Mouse (Mus musculus) neutrophil, adult 65 days (primary cell): ENCODE data around the gene Eci1. TPM values are rescaled to one million over a fixed set of nuclear protein-coding genes. Genes with fewer than 3 reads are reported as not detected.

Experiments
- total RNA-seq: library from RNA; stranded (reverse); gene quantifications from 2 replicates; pipeline ENCODE4 v1.2.4, GENCODE M21; 2023

Eci1 gene
- total RNA-seq = 9.7 and 10.9 TPM in 2 replicates

DNA sequence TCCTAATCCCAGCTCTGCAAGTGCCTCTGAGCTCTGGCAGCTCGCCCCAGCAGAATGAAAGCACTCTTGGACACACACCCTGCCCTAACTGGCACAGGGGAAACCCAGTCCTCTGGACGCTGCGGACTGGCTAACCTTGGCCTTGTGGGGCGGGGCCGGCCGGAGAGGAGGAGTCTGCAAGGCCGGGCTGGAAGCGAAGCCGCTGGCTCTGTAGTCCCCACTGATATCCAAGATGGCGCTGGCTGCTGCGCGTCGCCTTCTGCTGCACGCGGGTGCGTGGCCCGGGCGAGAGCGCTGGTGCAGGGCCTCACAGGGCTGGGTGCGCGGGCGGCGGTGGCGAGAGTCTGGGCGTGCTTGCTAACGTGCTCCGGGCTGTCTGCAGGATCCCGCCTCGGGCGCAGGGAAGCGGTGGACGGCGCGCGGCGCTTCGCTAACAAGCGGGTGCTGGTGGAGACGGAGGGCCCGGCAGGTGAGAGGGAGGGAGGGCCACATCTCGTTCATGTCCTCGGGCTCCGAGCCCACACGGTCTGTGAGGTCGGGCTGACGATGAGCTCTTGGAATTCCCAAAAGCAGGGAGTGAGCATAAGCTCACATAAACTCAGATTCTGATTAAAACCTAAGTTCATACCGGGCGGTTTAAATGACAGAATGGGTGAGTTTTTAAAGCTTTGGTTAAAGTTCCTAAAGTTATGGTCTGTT is at the start of gene Eci1:
Gene Eci1 (plus strand): TSS at position 171 of the 699 bp plus-strand sequence.

DNA sequence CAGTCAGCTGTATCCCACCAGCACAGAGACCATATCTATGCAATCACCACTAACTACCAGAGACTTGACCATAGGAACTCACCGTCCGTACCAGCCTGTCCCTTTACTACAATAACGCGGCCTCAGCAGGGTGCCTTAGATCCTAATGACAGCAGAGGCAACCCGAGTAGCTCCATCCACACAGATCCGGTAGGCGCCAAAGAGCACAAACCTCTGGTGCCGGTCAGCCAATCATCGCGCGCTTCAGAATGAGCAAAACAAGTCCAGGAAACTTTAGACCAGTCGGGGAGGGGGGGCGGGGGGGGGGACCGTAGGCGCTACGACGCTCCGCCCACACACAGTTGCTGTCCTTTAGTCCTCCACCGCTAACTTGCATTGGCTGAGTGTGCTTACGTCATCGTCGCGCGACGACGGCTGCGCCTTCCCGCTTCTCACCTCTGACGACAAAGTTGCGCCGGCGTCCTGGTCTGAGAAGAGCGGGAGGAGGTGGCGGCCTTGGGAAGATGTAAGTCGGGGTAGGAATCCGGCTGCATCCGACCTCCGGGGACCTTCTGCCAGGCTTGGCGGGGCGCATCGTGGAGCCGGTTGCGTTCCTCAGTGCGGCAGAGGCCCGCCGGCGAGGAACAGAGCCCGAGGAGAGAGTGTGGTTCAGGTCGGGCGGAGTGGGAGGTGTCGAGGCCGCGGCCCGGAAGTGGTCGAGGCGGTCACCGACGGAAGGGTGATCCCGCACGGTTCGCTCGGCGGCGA is 12.0 kb upstream of the Eci1 start, which contains the start of gene Rnps1:
Gene Rnps1 (plus strand): TSS at position 336 of the 747 bp plus-strand sequence.

DNA sequence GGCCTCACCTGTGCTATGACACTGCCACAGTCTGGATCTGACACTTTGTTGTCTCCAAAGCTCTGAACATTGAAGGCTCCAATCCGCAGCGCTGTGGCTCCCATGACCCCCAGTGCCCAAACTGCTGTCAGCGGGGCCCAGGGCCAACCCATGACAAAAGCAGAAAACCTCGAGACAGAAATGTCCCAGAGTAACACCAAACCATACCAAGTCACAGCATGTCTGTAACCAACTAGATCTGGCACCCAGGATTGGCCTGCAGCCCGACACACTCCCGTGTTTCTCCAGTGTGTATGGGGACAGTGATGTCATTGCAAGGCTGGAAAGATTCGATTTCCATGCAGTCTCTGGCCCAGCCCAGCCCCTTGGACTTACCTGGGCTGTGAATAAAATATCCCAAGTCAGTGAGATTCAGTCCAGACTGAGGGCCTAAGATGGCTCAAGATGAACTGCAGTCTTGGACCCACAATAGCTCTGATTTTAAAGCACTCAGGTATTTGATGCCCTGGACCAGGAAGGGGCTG is 16.3 kb downstream of the Eci1 start, which contains the start of gene Dnase1l2:
Gene Dnase1l2 (minus strand): TSS at position 474 of the 524 bp plus-strand sequence.

DNA sequence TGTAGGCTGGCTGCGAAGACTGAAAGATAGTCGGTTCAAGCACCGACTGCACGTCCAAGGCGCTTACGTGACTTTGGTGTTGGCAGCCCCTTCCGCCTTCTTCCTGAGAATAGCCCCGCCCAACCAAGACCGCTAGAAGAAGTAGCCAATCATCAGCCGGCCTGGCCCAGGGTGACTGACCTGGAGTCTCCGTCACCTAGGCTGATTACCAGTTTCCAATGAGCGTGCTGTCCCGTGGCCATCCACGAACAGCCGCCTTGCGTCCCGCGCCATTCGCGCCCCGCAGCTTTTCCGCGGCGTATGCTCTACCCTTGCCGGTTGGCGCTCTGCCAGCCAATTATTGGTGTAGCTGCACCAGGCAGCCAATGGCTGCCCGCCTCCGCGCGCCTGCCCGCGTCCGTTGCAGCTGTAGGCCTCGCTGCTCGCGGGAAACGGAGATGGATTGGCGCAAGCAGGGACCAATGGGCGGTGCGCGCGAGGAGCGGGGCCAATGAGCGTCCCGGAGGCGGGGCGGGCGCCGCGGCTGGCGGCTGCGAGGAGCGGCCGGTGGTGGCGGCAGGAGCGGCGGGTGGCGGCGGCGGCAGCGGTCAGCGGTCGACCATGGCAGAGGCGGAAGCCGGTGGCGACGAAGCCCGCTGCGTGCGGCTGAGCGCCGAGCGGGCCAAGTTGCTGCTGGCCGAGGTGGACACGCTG is 43.6 kb downstream of the Eci1 start, which contains the start of the genes E4f1 and Pgp:
Gene E4f1 (minus strand): TSS at position 404 of the 693 bp plus-strand sequence.
Gene Pgp (plus strand): TSS at position 483 of the 693 bp plus-strand sequence.

DNA sequence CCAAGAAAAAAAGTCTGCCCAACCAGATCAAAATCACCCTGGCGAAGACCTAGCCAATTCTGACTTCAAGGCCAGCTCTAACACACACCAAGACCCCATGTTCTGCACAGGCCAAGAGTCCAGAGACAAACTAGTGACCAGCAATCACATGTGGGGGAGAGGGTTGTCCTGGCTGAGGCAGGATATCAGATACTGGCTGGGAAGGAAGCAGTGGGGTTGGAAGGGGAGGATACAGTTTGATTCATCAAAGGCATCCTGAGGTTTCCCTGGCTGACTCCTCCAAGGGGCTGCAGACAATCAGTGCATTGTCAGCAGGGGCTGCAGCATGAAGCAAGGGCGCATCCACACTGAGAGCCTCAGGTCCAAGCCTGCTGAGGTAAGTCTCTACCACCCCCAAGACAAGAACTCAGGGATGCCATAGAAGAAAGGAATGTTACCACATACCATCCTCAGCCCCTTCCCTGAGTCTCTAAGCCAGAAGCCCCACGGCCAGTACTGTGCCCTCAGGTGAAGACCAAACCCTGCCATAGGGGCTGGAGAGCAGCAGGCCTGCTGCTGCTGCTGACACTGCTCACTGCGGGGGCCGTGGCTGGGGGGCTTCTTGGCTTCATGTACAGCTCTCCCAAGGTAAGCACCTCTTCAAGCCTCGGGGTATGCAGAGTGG is 47.3 kb downstream of the Eci1 start, which contains the start of gene Bricd5:
Gene Bricd5 (plus strand): TSS at position 273 of the 664 bp plus-strand sequence.

DNA sequence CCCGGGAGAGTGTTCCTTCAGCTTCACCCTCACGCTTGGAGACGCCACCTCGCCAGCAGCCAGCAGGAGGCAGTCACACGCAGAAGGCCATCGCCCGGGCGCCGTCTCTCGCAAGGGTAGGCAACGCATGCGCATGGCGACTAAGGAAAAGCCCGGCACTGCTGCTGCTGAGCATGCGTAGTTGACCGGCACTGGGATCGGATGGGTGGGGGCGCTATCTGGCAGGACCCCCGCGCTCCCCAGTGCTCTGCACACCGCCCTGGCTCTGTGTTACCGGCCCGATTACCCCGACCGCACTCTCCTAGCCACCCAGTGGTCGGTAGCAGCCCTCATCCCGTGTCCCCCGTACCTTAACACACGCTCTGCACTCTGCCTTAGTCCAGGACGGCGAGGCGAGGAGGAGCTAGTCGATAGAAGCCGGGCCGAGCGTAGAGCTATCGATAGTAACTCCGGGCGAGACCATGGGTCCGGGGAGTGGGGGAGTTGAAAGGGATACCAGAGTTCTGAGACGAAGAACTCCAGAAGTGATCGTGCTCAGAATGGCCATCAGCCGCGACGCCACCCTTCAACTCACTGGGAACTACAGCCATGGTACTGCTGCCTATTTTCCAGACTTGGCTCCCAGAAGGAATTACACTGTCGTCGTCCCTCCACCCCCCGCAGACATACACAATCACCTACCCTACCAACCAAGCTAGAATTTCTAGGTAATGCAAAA is 52.4 kb downstream of the Eci1 start, which contains the start of gene Mlst8:
Gene Mlst8 (minus strand): TSS at position 416 of the 718 bp plus-strand sequence.

DNA sequence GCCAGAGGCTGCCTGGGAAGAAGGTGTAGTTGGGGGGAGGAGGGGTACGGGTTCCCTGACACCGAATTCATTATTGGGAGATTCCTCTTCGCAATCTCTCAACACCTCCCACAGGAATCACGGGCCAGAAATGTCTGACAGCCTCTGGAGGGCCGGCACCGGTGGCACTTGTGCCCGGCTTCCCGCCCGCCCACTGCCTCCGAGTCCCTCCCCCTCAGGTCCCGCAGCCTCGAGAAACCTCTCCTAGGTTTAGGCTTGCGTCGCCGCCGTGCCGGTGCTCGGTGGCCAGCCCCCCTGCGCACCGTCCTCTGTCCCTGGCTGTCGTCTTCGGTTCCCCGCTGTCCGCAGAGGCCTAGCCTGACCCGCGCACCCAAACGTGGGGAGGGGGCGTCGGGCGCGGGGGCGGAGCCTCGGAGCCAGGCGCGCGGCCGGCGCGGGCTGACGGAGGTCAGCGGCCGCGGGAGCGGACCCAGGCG is 61.8 kb downstream of the Eci1 start, which contains the start of gene Caskin1:
Gene Caskin1 (plus strand): TSS at position 416 of the 476 bp plus-strand sequence.

Other genes with a start within 250 kb of the Eci1 start
- 9.4 and 13.1 TPM in 2 replicates for gene Tbc1d24, start 221.1 kb upstream of the Eci1 start, total RNA-seq
- gene Ntn3, start 217.1 kb upstream of the Eci1 start, total RNA-seq = 0.23 and 0.82 TPM in 2 replicates
- gene Tedc2, start 205.8 kb upstream of the Eci1 start, total RNA-seq = 9.4 and 12.1 TPM in 2 replicates
- 48.8 and 75.2 TPM in 2 replicates for gene Ccnf, start 175.2 kb upstream of the Eci1 start, total RNA-seq
- gene Abca17, start 75.6 kb upstream of the Eci1 start, total RNA-seq = 0.14 and 0.35 TPM in 2 replicates
- 25.4 and 25.7 TPM in 2 replicates for gene Abca3, start 74.7 kb upstream of the Eci1 start, total RNA-seq
- gene Rnps1, start 12.1 kb upstream of the Eci1 start, total RNA-seq = 61.1 and 89.8 TPM in 2 replicates
- gene Dnase1l2, start 16.5 kb downstream of the Eci1 start, total RNA-seq = 1.7 and 2.2 TPM in 2 replicates
- gene E4f1, start 43.7 kb downstream of the Eci1 start, total RNA-seq = 40.1 and 46.7 TPM in 2 replicates
- gene Pgp, start 43.8 kb downstream of the Eci1 start, total RNA-seq = 21.5 and 26.4 TPM in 2 replicates
- gene Bricd5, start 47.2 kb downstream of the Eci1 start, total RNA-seq = 0.98 TPM in 1 of 2 replicates, not detected in the other
- 35.2 and 41.1 TPM in 2 replicates for gene Mlst8, start 52.4 kb downstream of the Eci1 start, total RNA-seq
- not detected in 2 replicates for gene Caskin1, start 62.0 kb downstream of the Eci1 start, total RNA-seq
- 123 and 145 TPM in 2 replicates for gene Traf7, start 101.3 kb downstream of the Eci1 start, total RNA-seq
- gene Rab26, start 107.6 kb downstream of the Eci1 start, total RNA-seq = 0.38 TPM in 1 of 2 replicates, not detected in the other
- 15.6 and 23.9 TPM in 2 replicates for gene Pkd1, start 123.2 kb downstream of the Eci1 start, total RNA-seq
- 41.1 and 43.3 TPM in 2 replicates for gene Tsc2, start 206.0 kb downstream of the Eci1 start, total RNA-seq
- 0.88 and 1.5 TPM in 2 replicates for gene Nthl1, start 206.0 kb downstream of the Eci1 start, total RNA-seq
- 3.0 and 3.3 TPM in 2 replicates for gene Slc9a3r2, start 223.7 kb downstream of the Eci1 start, total RNA-seq
- not detected in 2 replicates for gene Npw, start 231.8 kb downstream of the Eci1 start, total RNA-seq
- gene Zfp598, start 243.0 kb downstream of the Eci1 start, total RNA-seq = 21.0 and 25.1 TPM in 2 replicates